Mouse (Mus musculus): ENCODE results near the gene Il12rb2.

DNA sequence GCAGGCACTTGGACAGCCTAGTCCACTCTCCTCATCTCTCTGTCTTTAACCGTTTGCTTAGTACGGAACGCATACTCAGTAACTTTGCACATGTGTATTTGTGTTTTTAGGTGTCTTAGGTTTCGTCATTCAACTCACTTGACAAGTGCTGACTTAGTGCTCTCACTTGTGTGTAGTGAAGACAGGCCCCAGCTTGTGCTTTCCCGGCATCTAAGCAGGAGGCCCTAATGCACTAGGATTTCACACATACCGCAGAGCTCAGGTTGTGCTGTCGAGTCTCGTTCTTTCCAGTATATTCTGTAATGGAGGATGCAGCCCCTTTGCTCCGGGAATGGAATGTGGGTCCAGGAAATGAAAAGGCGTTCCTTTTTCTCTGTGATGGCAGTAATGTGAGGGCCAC is 72.8 kb downstream of the Il12rb2 start:
- TF ChIP-seq CTCF (IDR thresholded peaks at IDR 0.05; ENCODE audit: low read depth, low read length) (no peak), EP300 (IDR thresholded peaks at IDR 0.05; ENCODE audit: insufficient read depth, low read depth, low read length) (no peak), POLR2A (IDR thresholded peaks at IDR 0.05; ENCODE audit: insufficient read depth, low read length) (no peak)

Measured in ES-Bruce4 (cell line).